Mouse (Mus musculus) liver, postnatal 0 days (tissue): Measurements from ENCODE around the gene Fam160a1.

Source experiments
- CTCF ChIP-seq: sonication (generic); IDR thresholded peaks from 2 replicates; pipeline ENCODE4 v1.5.1; 2016; ENCODE audit warnings: antibody characterized with exemption, low read depth
- EP300 ChIP-seq: IDR thresholded peaks from 2 replicates; pipeline ENCODE4 v1.6.1; 2016; ENCODE audit warnings: antibody characterized with exemption, low read depth, mild to moderate bottlenecking

DNA sequence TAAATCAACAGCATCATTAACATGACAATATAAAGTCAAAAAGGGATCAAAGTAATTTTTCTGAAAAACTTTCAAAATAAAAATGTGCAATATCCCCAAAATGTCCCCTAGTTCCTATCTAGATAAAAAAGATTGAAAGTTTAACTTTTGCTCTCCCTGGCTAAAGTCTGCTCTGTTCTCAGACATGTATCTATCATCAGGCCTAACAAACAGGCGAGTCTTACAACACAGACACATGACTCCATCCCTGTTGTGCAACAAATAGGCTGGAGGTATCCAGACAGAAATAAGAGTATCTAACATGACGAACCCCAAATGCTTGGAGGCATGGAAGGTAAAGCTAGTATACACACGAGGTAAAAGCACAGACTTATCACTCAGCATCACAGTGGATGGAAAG, 2.2 kb upstream of the Fam160a1 start:
- TF ChIP-seq CTCF, result no peak
- TF ChIP-seq EP300, result no peak
